Mouse (Mus musculus) retina, adult 2 months (tissue): Measurements from ENCODE around the gene 6430531B16Rik.
A peak's percentile ranks its signal among the peaks of the same experiment; 100 is the strongest.

Experiments used
- DNase-seq: peaks from one replicate; pipeline ENCODE4 v3.0.0-alpha.2; 2012; ENCODE audit warnings: low read depth, low spot score

The 6430531B16Rik gene

GRCm38 (mm10) chr7:139978278-139978892, at the start of gene 6430531B16Rik:
Gene 6430531B16Rik, minus strand, starts transcription at chr7:139978755.
- DNase-seq, result peak; percentile 60

GRCm38 (mm10) chr7:140011336-140011735, 32.8 kb upstream of the 6430531B16Rik start:
- no peak for DNase-seq

- no peak for DNase-seq
Observed at GRCm38 (mm10) chr7:140007781-140008180, 29.2 kb upstream of the 6430531B16Rik start.

GRCm38 (mm10) chr7:140006861-140007611, 28.5 kb upstream of the 6430531B16Rik start:
- no peak for DNase-seq

- DNase-seq, result no peak
Observed at GRCm38 (mm10) chr7:140004666-140005065, 26.1 kb upstream of the 6430531B16Rik start.

GRCm38 (mm10) chr7:140001086-140001740, 22.7 kb upstream of the 6430531B16Rik start:
- peak; percentile 50 for DNase-seq

GRCm38 (mm10) chr7:139998691-139999350, 20.3 kb upstream of the 6430531B16Rik start:
- DNase-seq, result no peak

GRCm38 (mm10) chr7:139994676-139995075, 16.1 kb upstream of the 6430531B16Rik start:
- DNase-seq, result peak; percentile 47

GRCm38 (mm10) chr7:139994202-139994601, 15.6 kb upstream of the 6430531B16Rik start:
- DNase-seq, result no peak

- no peak for DNase-seq
Observed at GRCm38 (mm10) chr7:139993532-139993931, 15.0 kb upstream of the 6430531B16Rik start.

- DNase-seq, result no peak
Observed at GRCm38 (mm10) chr7:139992406-139992805, 13.9 kb upstream of the 6430531B16Rik start, which contains the start of gene Adam8. Gene Adam8, minus strand, starts transcription at chr7:139992562.

GRCm38 (mm10) chr7:139990864-139991394, 12.4 kb upstream of the 6430531B16Rik start:
- DNase-seq, result no peak

GRCm38 (mm10) chr7:139988272-139988671, 9.7 kb upstream of the 6430531B16Rik start:
- DNase-seq, result no peak

GRCm38 (mm10) chr7:139984505-139984904, 6.0 kb upstream of the 6430531B16Rik start:
- DNase-seq, result no peak

- no peak for DNase-seq
Observed at GRCm38 (mm10) chr7:139982058-139982457, 3.5 kb upstream of the 6430531B16Rik start.

GRCm38 (mm10) chr7:139980778-139981177, 2.2 kb upstream of the 6430531B16Rik start:
- DNase-seq, result no peak

GRCm38 (mm10) chr7:139979011-139979719, 610 bp upstream of the 6430531B16Rik start:
- no peak for DNase-seq

GRCm38 (mm10) chr7:139975471-139975870, 3.1 kb downstream of the 6430531B16Rik start:
- no peak for DNase-seq

- DNase-seq, result no peak
Observed at GRCm38 (mm10) chr7:139974307-139974706, 4.2 kb downstream of the 6430531B16Rik start.

GRCm38 (mm10) chr7:139972923-139973331, 5.6 kb downstream of the 6430531B16Rik start:
- DNase-seq, result no peak

- DNase-seq, result no peak
Observed at GRCm38 (mm10) chr7:139971436-139971835, 7.1 kb downstream of the 6430531B16Rik start.
